Mouse (Mus musculus) G1E-ER4 (cell line): ENCODE measurements around the gene 4933427I04Rik. TPM values are rescaled to one million over a fixed set of nuclear protein-coding genes. Genes with fewer than 3 reads are reported as not detected.

Experiments
- GATA1 ChIP-seq: IDR thresholded peaks from one replicate; pipeline ENCODE4 v1.8.0; 2012; ENCODE audit warnings: low read length, inconsistent platforms
- polyA plus RNA-seq: library from polyadenylated mRNA; stranded (reverse); fragments of >175 nt; gene quantifications from 2 replicates; pipeline ENCODE4 v1.2.3, GENCODE M21; 2012

4933427I04Rik gene
- polyA plus RNA-seq, 1 experiment: not detected

DNA sequence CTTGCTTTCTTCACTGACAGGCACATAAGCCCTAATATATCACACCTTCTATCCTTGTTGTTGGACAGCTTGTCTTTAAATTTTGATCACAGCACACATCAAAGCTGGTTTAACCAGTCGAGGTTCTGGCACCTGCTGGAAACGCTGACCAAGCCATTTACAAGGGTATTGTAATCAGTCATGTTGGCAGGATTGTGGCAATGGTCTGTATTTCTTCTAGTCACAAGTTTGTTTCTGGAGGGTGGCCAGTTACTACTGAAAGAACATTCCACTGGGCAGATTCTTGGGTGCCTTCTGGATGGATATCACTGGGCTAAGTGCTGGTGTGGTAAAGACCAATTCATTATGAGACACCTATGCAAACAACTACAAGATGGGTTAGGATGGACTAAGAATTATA lies 53.0 kb downstream of the 4933427I04Rik start:
- no peak for TF ChIP-seq GATA1

Other genes starting within 250 kb of the 4933427I04Rik start
- gene Macf1, start 175.3 kb upstream of the 4933427I04Rik start, polyA plus RNA-seq: 55.0 and 55.4 TPM in 2 replicates
- gene Ndufs5, start 141.5 kb upstream of the 4933427I04Rik start, polyA plus RNA-seq: 109 and 129 TPM in 2 replicates
- 201 and 281 TPM in 2 replicates for gene Akirin1, start 109.3 kb upstream of the 4933427I04Rik start, polyA plus RNA-seq
- not detected in 2 replicates for gene Rhbdl2, start 71.8 kb upstream of the 4933427I04Rik start, polyA plus RNA-seq
- 11.5 and 44.4 TPM in 2 replicates for gene Mycbp, start 45.2 kb downstream of the 4933427I04Rik start, polyA plus RNA-seq
- gene Rragc, start 57.8 kb downstream of the 4933427I04Rik start, polyA plus RNA-seq: 25.2 and 31.9 TPM in 2 replicates
- gene 4930535I16Rik, start 58.3 kb downstream of the 4933427I04Rik start, polyA plus RNA-seq: 0.32 TPM in 1 of 2 replicates, not detected in the other